19 mouse cellular contexts compared by ENCODE assay signal in the genomic region with DNA sequence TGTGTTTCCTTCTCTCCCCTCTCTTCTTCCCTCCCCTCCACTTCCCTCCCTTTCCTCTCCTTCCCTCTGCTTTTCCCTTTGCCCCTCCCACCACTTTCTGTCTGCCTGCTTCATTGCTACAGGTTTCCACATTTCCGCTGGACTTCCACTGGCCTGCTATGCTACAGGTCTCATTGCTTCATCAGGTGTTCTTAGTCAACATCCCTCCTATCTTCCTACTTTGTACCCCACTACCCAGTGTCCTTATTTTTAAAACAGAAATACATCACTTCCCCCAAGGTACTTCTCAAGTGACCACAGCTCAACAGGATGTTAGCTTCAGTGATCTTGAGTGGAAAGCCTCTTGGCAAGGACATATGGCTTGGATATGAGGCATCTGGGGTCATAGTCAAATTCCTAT.
DNase-seq lines count a peak whose midpoint lies in the region; ATAC-seq and TF ChIP-seq lines count a peak whose summit lies in the region.
"Had no signal": no experiment of that assay in that cellular context is flagged by ENCODE, and none has a peak within 500 bp of the region (broad histone marks: within the 10 kb centered on the region; RNA-seq: fewer than 3 reads in every experiment).

No protein-coding gene starts in this region.

- H3K4me2 ChIP-seq in forebrain, embryonic 15.5 days (replicated peaks): no peak overlapping the region
- H3K4me2 ChIP-seq in midbrain, embryonic 16.5 days (ENCODE audit: low read length): no peak overlapping the region
- no peak overlapping the region for H3K4me2 ChIP-seq in neural tube, embryonic 13.5 days
- H3K4me2 ChIP-seq in kidney, embryonic 14.5 days (replicated peaks; ENCODE audit: low read depth, low read length): no peak overlapping the region
- H3K4me2 ChIP-seq in stomach, postnatal 0 days (replicated peaks; ENCODE audit: low read depth): no peak overlapping the region
- H3K4me2 ChIP-seq: embryonic facial prominence, embryonic 12.5 days; forebrain, embryonic 12.5 days had no signal

- no peak for TF ChIP-seq EP300 in stomach, postnatal 0 days (optimal IDR thresholded peaks at IDR 0.05)

- H3K9me3 ChIP-seq in forebrain, embryonic 10.5 days: no peaks in the 10 kb centered on the region
- H3K9me3 ChIP-seq in forebrain, embryonic 15.5 days: no peaks in the 10 kb centered on the region
- H3K9me3 ChIP-seq in midbrain, embryonic 10.5 days (replicated peaks): no peaks in the 10 kb centered on the region
- no peaks in the 10 kb centered on the region for H3K9me3 ChIP-seq in midbrain, embryonic 16.5 days (replicated peaks; ENCODE audit: control insufficient read depth, low read length, poor library complexity, severe bottlenecking)
- H3K9me3 ChIP-seq in neural tube, embryonic 13.5 days: no peaks in the 10 kb centered on the region
- no peaks in the 10 kb centered on the region for H3K9me3 ChIP-seq in kidney, embryonic 14.5 days (ENCODE audit: control insufficient read depth, low read length)
- no peaks in the 10 kb centered on the region for H3K9me3 ChIP-seq in stomach, postnatal 0 days (ENCODE audit: control insufficient read depth, low read length)
- H3K9me3 ChIP-seq: embryonic facial prominence, embryonic 12.5 days; forebrain, embryonic 12.5 days had no signal

- 95% methylated on average over 1 of the region's 1 CpGs for WGBS in forebrain, embryonic 10.5 days
- whole genome bisulfite sequencing in forebrain, embryonic 15.5 days: 85% methylated on average over 1 of the region's 1 CpGs
- WGBS in midbrain, embryonic 10.5 days: 100% methylated on average over 1 of the region's 1 CpGs
- WGBS in midbrain, embryonic 16.5 days: 85% methylated on average over 1 of the region's 1 CpGs
- 80% methylated on average over 1 of the region's 1 CpGs for WGBS in neural tube, embryonic 13.5 days
- WGBS in kidney, embryonic 14.5 days: 96% methylated on average over 1 of the region's 1 CpGs
- WGBS in stomach, postnatal 0 days: 96% methylated on average over 1 of the region's 1 CpGs

- H3K27me3 ChIP-seq in forebrain, embryonic 10.5 days (ENCODE audit: poor library complexity, severe bottlenecking): peaks cover 97% of the 10 kb centered on the region
- peaks cover 8% of the 10 kb centered on the region for H3K27me3 ChIP-seq in forebrain, embryonic 15.5 days
- peaks cover 39% of the 10 kb centered on the region for H3K27me3 ChIP-seq in midbrain, embryonic 10.5 days (ENCODE audit: low read depth, poor library complexity, severe bottlenecking)
- no peaks in the 10 kb centered on the region for H3K27me3 ChIP-seq in midbrain, embryonic 16.5 days (ENCODE audit: control insufficient read depth, insufficient read depth, low read depth, low read length)
- H3K27me3 ChIP-seq in neural tube, embryonic 13.5 days: no peaks in the 10 kb centered on the region
- H3K27me3 ChIP-seq in kidney, embryonic 14.5 days (ENCODE audit: control insufficient read depth, insufficient read depth, low read length): no peaks in the 10 kb centered on the region
- H3K27me3 ChIP-seq in stomach, postnatal 0 days (ENCODE audit: control insufficient read depth, insufficient read depth, low read length): no peaks in the 10 kb centered on the region

- no peak overlapping the region for H3K9ac ChIP-seq in forebrain, embryonic 15.5 days (replicated peaks)
- no peak overlapping the region for H3K9ac ChIP-seq in midbrain, embryonic 16.5 days (ENCODE audit: low read depth, low read length)
- H3K9ac ChIP-seq in neural tube, embryonic 13.5 days: no peak overlapping the region
- H3K9ac ChIP-seq in kidney, embryonic 14.5 days (ENCODE audit: low read depth, low read length): no peak overlapping the region
- no peak overlapping the region for H3K9ac ChIP-seq in stomach, postnatal 0 days (ENCODE audit: low read length)
- H3K9ac ChIP-seq: embryonic facial prominence, embryonic 12.5 days; liver, embryonic 14.5 days had no signal

- no peak for TF ChIP-seq CTCF in stomach, postnatal 0 days (IDR thresholded peaks at IDR 0.05; ENCODE audit: low read depth)

- H3K4me1 ChIP-seq in forebrain, embryonic 10.5 days: peaks cover 60% of the 10 kb centered on the region
- peaks cover 35% of the 10 kb centered on the region for H3K4me1 ChIP-seq in forebrain, embryonic 15.5 days
- peaks cover 99% of the 10 kb centered on the region for H3K4me1 ChIP-seq in midbrain, embryonic 10.5 days
- H3K4me1 ChIP-seq in midbrain, embryonic 16.5 days (ENCODE audit: control insufficient read depth, insufficient read depth, low read length): peaks cover 37% of the 10 kb centered on the region
- peaks cover 76% of the 10 kb centered on the region for H3K4me1 ChIP-seq in neural tube, embryonic 13.5 days (replicated peaks)
- peaks cover 5% of the 10 kb centered on the region; the same call in 1 of the 2 replicates for H3K4me1 ChIP-seq in kidney, embryonic 14.5 days (ENCODE audit: control insufficient read depth, insufficient read depth, low read length)
- H3K4me1 ChIP-seq in stomach, postnatal 0 days (replicated peaks; ENCODE audit: control insufficient read depth, insufficient read depth): no peaks in the 10 kb centered on the region
- H3K4me1 ChIP-seq: embryonic facial prominence, embryonic 12.5 days had no signal

- ATAC-seq in forebrain, embryonic 15.5 days (replicated peaks): no peak
- no peak for ATAC-seq in midbrain, embryonic 16.5 days
- ATAC-seq in megakaryocyte, adult 5-6 weeks (ENCODE audit: poor library complexity, severe bottlenecking): peak; percentile 82
- ATAC-seq in neural tube, embryonic 13.5 days (ENCODE audit: low read depth): no peak
- no peak for ATAC-seq in kidney, embryonic 14.5 days (ENCODE audit: low FRiP score, low TSS enrichment)
- no peak for ATAC-seq in stomach, postnatal 0 days (ENCODE audit: low FRiP score, low TSS enrichment)
- ATAC-seq: inflammation-experienced regulatory T-cells, adult 6 months had no signal

- H3K27ac ChIP-seq in forebrain, embryonic 10.5 days: peak overlapping the region; percentile 41; the same call in 1 of the 2 replicates
- H3K27ac ChIP-seq in forebrain, embryonic 15.5 days (replicated peaks): no peak overlapping the region
- H3K27ac ChIP-seq in midbrain, embryonic 10.5 days (replicated peaks): peak overlapping the region; percentile 87
- no peak overlapping the region for H3K27ac ChIP-seq in midbrain, embryonic 16.5 days (ENCODE audit: low read length)
- H3K27ac ChIP-seq in neural tube, embryonic 13.5 days (replicated peaks): peak overlapping the region; percentile 81
- no peak overlapping the region for H3K27ac ChIP-seq in kidney, embryonic 14.5 days (ENCODE audit: low read depth, low read length)
- H3K27ac ChIP-seq in stomach, postnatal 0 days (replicated peaks): no peak overlapping the region
- H3K27ac ChIP-seq: embryonic facial prominence, embryonic 12.5 days; heart, adult 2 months; kidney, postnatal 0 days; left cerebral cortex, adult 2 months; liver, embryonic 14.5 days; macrophage had no signal

- no peaks in the 10 kb centered on the region for H3K36me3 ChIP-seq in forebrain, embryonic 10.5 days (replicated peaks)
- no peaks in the 10 kb centered on the region for H3K36me3 ChIP-seq in forebrain, embryonic 15.5 days
- H3K36me3 ChIP-seq in midbrain, embryonic 10.5 days: no peaks in the 10 kb centered on the region
- no peaks in the 10 kb centered on the region for H3K36me3 ChIP-seq in midbrain, embryonic 16.5 days (ENCODE audit: control insufficient read depth, insufficient read depth, low read length)
- H3K36me3 ChIP-seq in neural tube, embryonic 13.5 days: no peaks in the 10 kb centered on the region
- H3K36me3 ChIP-seq in kidney, embryonic 14.5 days (ENCODE audit: control insufficient read depth, insufficient read depth, low read length): no peaks in the 10 kb centered on the region
- no peaks in the 10 kb centered on the region for H3K36me3 ChIP-seq in stomach, postnatal 0 days (ENCODE audit: control insufficient read depth, insufficient read depth, low read length)
- H3K36me3 ChIP-seq: embryonic facial prominence, embryonic 12.5 days; forebrain, embryonic 12.5 days had no signal

- no peak for DNase-seq in forebrain, embryonic 10.5 days (ENCODE audit: extremely low spot score, low spot score)
- no peak for DNase-seq in midbrain, embryonic 10.5 days (ENCODE audit: low spot score)
- DNase-seq in stomach, postnatal 0 days (ENCODE audit: low spot score): no peak
- DNase-seq: gastrocnemius, postnatal 14 days; layer of hippocampus, adult 9-11 months; right cerebral cortex, postnatal 14 days had no signal

- no peak overlapping the region for H3K4me3 ChIP-seq in forebrain, embryonic 10.5 days
- H3K4me3 ChIP-seq in forebrain, embryonic 15.5 days: no peak overlapping the region
- H3K4me3 ChIP-seq in midbrain, embryonic 10.5 days: no peak overlapping the region
- no peak overlapping the region for H3K4me3 ChIP-seq in midbrain, embryonic 16.5 days (ENCODE audit: low read depth, low read length)
- H3K4me3 ChIP-seq in neural tube, embryonic 13.5 days: no peak overlapping the region
- H3K4me3 ChIP-seq in kidney, embryonic 14.5 days (ENCODE audit: low read length): no peak overlapping the region
- H3K4me3 ChIP-seq in stomach, postnatal 0 days (ENCODE audit: low read depth, low read length): no peak overlapping the region
- H3K4me3 ChIP-seq: embryonic facial prominence, embryonic 12.5 days; forebrain, embryonic 12.5 days; heart, adult 2 months; left cerebral cortex, adult 2 months had no signal

Comparison
In these comparisons a context has a peak if more than half of its experiments do, and no peak if none do; other contexts are left out.
1. H3K27ac ChIP-seq: peak in forebrain, embryonic 10.5 days (single experiment), midbrain, embryonic 10.5 days (single experiment) and neural tube, embryonic 13.5 days (single experiment); none in forebrain, embryonic 15.5 days (single experiment), midbrain, embryonic 16.5 days (single experiment), kidney, embryonic 14.5 days (single experiment) and stomach, postnatal 0 days (single experiment).